Mouse (Mus musculus): ENCODE measurements around the gene Cul4a. TPM values are rescaled to one million over a fixed set of nuclear protein-coding genes. Genes with fewer than 3 reads are reported as not detected.

Gene Cul4a
- total and polyA plus RNA-seq, 3 experiments = 15.6 to 27.0 (median 23.9) TPM

DNA sequence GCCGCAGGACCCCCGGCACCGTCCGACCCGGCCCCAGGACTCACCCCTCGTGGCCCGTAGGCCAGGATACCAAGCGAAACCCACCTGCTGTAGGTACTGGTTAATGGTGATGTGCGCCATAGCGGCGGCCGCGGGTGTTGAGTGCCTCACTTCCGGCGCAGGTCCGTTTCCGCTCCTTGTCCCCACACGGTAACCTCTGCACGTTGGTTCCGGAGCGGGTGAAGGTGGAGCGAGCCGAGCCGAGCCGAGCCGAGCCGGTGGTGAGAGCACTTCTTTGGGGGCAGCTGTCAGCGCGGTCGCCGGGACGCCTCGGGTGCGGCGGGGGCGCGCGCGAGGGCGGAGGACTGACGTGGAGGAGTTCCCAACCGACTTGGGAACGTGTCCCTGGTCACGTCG, 732 bp upstream of the Cul4a start:
- no peaks in the 10 kb centered on the region for H3K9me3 ChIP-seq (replicated peaks; ENCODE audit: low read length)
- peak overlapping the region; percentile 98 to 100 (median 99) for H3K4me3 ChIP-seq (replicated peaks in 1 of 3; ENCODE audit: low read depth in 2 of 3, low read length in 2 of 3, poor library complexity in 1 of 3)
- no peaks in the 10 kb centered on the region for H3K27me3 ChIP-seq (replicated peaks)
- in situ Hi-C loops (cut with MboI; ENCODE audit: low pct_ligation_motif_present, low pct_unique_long_range_greater_than_20kb, low sequenced_read_pairs) = no loop called here
- TF ChIP-seq JUN (IDR thresholded peaks at IDR 0.05; ENCODE audit: insufficient read depth, low read depth, low read length) = no peak
- TF ChIP-seq NRF1 (IDR thresholded peaks at IDR 0.05; ENCODE audit: low read depth, low read length) = peak; percentile 49; the same call in 1 of the 2 replicates
- no peak for TF ChIP-seq USF2 (conservative IDR thresholded peaks at IDR 0.05; ENCODE audit: low read depth, low read length)
- peak; percentile 9; the same call in 1 of the 2 replicates for TF ChIP-seq BHLHE40 (IDR thresholded peaks at IDR 0.05; ENCODE audit: low read depth, low read length)
- peak; percentile 75 for TF ChIP-seq CHD2 (IDR thresholded peaks at IDR 0.05; ENCODE audit: low read length)
- TF ChIP-seq E2F4 (IDR thresholded peaks at IDR 0.05; ENCODE audit: insufficient replicate concordance, low read depth, low read length) = no peak
- TF ChIP-seq MEF2A (IDR thresholded peaks at IDR 0.05; ENCODE audit: borderline replicate concordance, low read depth, low read length) = peak; percentile 72
- TF ChIP-seq PAX5 (IDR thresholded peaks at IDR 0.05; ENCODE audit: low read length) = no peak
- no peak for TF ChIP-seq ZKSCAN1 (IDR thresholded peaks at IDR 0.05; ENCODE audit: borderline replicate concordance, low read depth, low read length)
- no peak for TF ChIP-seq RAD21 (IDR thresholded peaks at IDR 0.05; ENCODE audit: low read depth, low read length)
- TF ChIP-seq POLR2A (IDR thresholded peaks at IDR 0.05; ENCODE audit: low read depth, low read length) = peak; percentile 77
- TF ChIP-seq EP300 (IDR thresholded peaks at IDR 0.05; ENCODE audit: low read length) = no peak
- TF ChIP-seq ZNF384 (IDR thresholded peaks at IDR 0.05; ENCODE audit: low read depth, low read length) = no peak
- 0 out of 2 replicates have a peak, but pooled peaks have one; percentile 48 for TF ChIP-seq TBP (conservative IDR thresholded peaks at IDR 0.05; ENCODE audit: low read depth, low read length)
- TF ChIP-seq UBTF (IDR thresholded peaks at IDR 0.05; ENCODE audit: low read depth, low read length) = peak; percentile 95
- peak; percentile 82; the same call in 1 of the 2 replicates for TF ChIP-seq KAT2A (IDR thresholded peaks at IDR 0.05; ENCODE audit: insufficient replicate concordance, low read length)
- no peak for TF ChIP-seq POLR2AphosphoS2 (IDR thresholded peaks at IDR 0.05; ENCODE audit: low read depth, low read length)
- TF ChIP-seq MAFK (IDR thresholded peaks at IDR 0.05; ENCODE audit: insufficient replicate concordance, low read length) = no peak
- peak; percentile 86 for TF ChIP-seq SIN3A (IDR thresholded peaks at IDR 0.05; ENCODE audit: low read length)
- TF ChIP-seq USF1 (IDR thresholded peaks at IDR 0.05; ENCODE audit: low read depth, low read length) = no peak
- peak; percentile 74 for TF ChIP-seq MXI1 (IDR thresholded peaks at IDR 0.05; ENCODE audit: low read depth, low read length)
- no peak for TF ChIP-seq ZC3H11A (IDR thresholded peaks at IDR 0.05; ENCODE audit: low read depth, low read length)
- TF ChIP-seq ELF1 (IDR thresholded peaks at IDR 0.05; ENCODE audit: low read depth, low read length) = peak; percentile 69
- peak; percentile 18; the same call in 1 of the 2 replicates for TF ChIP-seq GABPA (IDR thresholded peaks at IDR 0.05; ENCODE audit: insufficient replicate concordance, low read depth, low read length)
- no peak for TF ChIP-seq RCOR1 (conservative IDR thresholded peaks at IDR 0.05; ENCODE audit: low read depth, low read length)
- TF ChIP-seq JUND (conservative IDR thresholded peaks at IDR 0.05; ENCODE audit: low read depth, low read length) = no peak
- no peak for TF ChIP-seq SMC3 (IDR thresholded peaks at IDR 0.05; ENCODE audit: low read depth, low read length)
- peak; percentile 71; the same call in 1 of the 2 replicates for TF ChIP-seq IRF4 (IDR thresholded peaks at IDR 0.05; ENCODE audit: low read depth, low read length)
- TF ChIP-seq NELFE (IDR thresholded peaks at IDR 0.05; ENCODE audit: low read depth, low read length) = peak; percentile 78
- no peak; the same call in 1 of the 2 replicates for TF ChIP-seq MAX (IDR thresholded peaks at IDR 0.05; ENCODE audit: low read length)
- TF ChIP-seq MAZ (IDR thresholded peaks at IDR 0.05; ENCODE audit: low read depth, low read length) = peak; percentile 71; the same call in 1 of the 2 replicates
- no peak for TF ChIP-seq MYC (IDR thresholded peaks at IDR 0.05; ENCODE audit: low read depth, low read length)
- peak; percentile 25; the same call in 1 of the 2 replicates for TF ChIP-seq ETS1 (conservative IDR thresholded peaks at IDR 0.05; ENCODE audit: low read depth, low read length)
- TF ChIP-seq TCF12 (IDR thresholded peaks at IDR 0.05; ENCODE audit: low read depth, low read length) = peak; percentile 90
- TF ChIP-seq ZMIZ1 (IDR thresholded peaks at IDR 0.05; ENCODE audit: low read depth, low read length) = peak; percentile 57; the same call in 1 of the 2 replicates
- peak; percentile 95 for TF ChIP-seq HCFC1 (IDR thresholded peaks at IDR 0.05; ENCODE audit: low read depth, low read length)
- no peak for TF ChIP-seq CHD1 (IDR thresholded peaks at IDR 0.05; ENCODE audit: low read depth, low read length)
- TF ChIP-seq CTCF (conservative IDR thresholded peaks at IDR 0.05 in 1 of 2, IDR thresholded peaks at IDR 0.05 in 1 of 2; ENCODE audit: low read depth in 2 of 2, low read length in 2 of 2) = peak in 1 of 2 experiments; percentile 5; a peak in 1 of 4 replicates
- dilution Hi-C loops (cut with MboI; ENCODE audit: extremely low pct_ligation_motif_present, extremely low pct_unique_long_range_greater_than_20kb, low sequenced_read_pairs) = no loop called here
- H3K9ac ChIP-seq (ENCODE audit: insufficient read depth, low read depth) = peak overlapping the region; percentile 77
- peak overlapping the region; percentile 0; the same call in 1 of the 2 replicates for H3K4me2 ChIP-seq (ENCODE audit: insufficient read depth, low read depth, poor library complexity, severe bottlenecking)
- peaks cover 4 to 29% of the 10 kb centered on the region in 2 experiments for H3K36me3 ChIP-seq (replicated peaks in 1 of 2; ENCODE audit: control insufficient read depth in 1 of 2, insufficient read depth in 1 of 2, low read length in 1 of 2)
- H3K27ac ChIP-seq (ENCODE audit: insufficient read depth, low read depth) = peak overlapping the region; percentile 34
- DNase-seq (ENCODE audit: extremely low read depth) = peak; percentile 88
- H3K4me1 ChIP-seq (ENCODE audit: control insufficient read depth in 1 of 2, insufficient read depth in 2 of 2) = peaks cover 6 to 13% of the 10 kb centered on the region in 2 experiments; a peak in 3 of 4 replicates
- peaks cover 13% of the 10 kb centered on the region for H3K79me2 ChIP-seq (replicated peaks; ENCODE audit: control insufficient read depth, extremely low read depth, insufficient read depth, poor library complexity, severe bottlenecking)

Measured in CH12.LX (cell line).